Mouse (Mus musculus): ENCODE measurements around the gene Timm8a2. TPM values are rescaled to one million over a fixed set of nuclear protein-coding genes. Genes with fewer than 3 reads are reported as not detected.

Timm8a2 gene
- polyA plus RNA-seq, 1 experiment from 2014 or later: not detected

DNA sequence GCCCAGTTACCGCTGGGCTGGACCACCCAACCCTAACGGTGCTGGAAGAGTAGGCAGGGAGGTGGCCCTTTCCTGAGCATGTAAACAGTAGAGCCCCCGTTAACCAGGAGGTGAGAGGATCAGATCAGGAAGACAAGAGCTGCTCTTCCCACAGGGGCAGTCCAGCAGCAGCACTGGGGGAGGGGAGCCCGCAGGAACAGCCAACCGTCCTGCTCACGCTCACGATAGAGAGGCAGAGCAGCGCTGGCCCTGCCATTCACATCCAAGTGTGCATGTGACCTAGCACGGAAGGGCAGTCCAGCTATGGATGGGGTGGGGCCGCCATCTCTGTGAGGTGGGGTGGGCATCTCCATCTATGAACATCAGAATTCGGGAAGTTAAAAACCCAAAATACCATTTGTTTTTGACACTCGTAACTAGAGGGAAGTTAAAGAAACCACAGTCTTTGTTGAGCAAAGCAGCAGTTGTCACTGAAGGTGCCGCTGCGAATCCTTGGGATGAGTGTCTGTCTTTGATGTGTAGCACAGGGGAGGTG is 21.0 kb upstream of the Timm8a2 start:
- H3K4me1 ChIP-seq: no peaks in the 10 kb centered on the region
- H3K36me3 ChIP-seq (replicated peaks): peaks cover 31% of the 10 kb centered on the region
- ATAC-seq (ENCODE audit: low FRiP score): no peak
- H3K9me3 ChIP-seq: no peaks in the 10 kb centered on the region
- H3K27ac ChIP-seq: no peak overlapping the region
- WGBS: 86% methylated on average over 14 of the region's 14 CpGs
- H3K27me3 ChIP-seq: no peaks in the 10 kb centered on the region
- no peak overlapping the region for H3K9ac ChIP-seq
- no peak overlapping the region for H3K4me2 ChIP-seq
- H3K4me3 ChIP-seq (replicated peaks): no peak overlapping the region

GRCm38 (mm10) chr14:122017958-122018357 is 16.5 kb upstream of the Timm8a2 start:
- Histone ChIP-seq H3K9ac (no peak overlapping the region), H3K4me3 (replicated peaks) (no peak overlapping the region), H3K9me3 (no peaks in the 10 kb centered on the region), H3K4me2 (no peak overlapping the region), H3K27me3 (no peaks in the 10 kb centered on the region), H3K27ac (no peak overlapping the region), H3K36me3 (replicated peaks) (peaks cover 29% of the 10 kb centered on the region), H3K4me1 (no peaks in the 10 kb centered on the region)
- WGBS: 90% methylated on average over 2 of the region's 2 CpGs
- no peak for ATAC-seq (ENCODE audit: low FRiP score)

DNA sequence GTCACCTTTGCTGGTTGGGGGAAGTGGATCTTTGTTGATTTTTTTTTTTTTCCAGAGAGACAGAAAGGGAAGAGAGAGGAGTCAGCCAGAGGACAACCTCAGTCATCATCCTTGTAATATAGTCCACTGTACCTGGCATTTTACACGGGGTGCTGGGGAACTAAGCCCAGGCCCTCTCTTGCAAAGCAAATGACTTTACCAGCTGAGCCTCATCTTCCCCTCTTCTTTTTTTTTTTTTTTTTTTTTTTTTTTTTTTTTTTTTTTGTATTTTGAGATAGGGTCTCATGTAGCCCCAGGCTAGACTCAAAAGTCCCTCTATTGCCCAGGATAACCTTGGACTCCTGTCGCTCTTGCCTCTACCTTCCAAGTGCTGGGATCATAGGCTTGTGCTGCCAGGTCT is 15.1 kb upstream of the Timm8a2 start:
- Histone ChIP-seq H3K27me3 (no peaks in the 10 kb centered on the region), H3K36me3 (replicated peaks) (peaks cover 29% of the 10 kb centered on the region), H3K27ac (no peak overlapping the region), H3K4me1 (no peaks in the 10 kb centered on the region), H3K4me2 (no peak overlapping the region), H3K4me3 (replicated peaks) (no peak overlapping the region), H3K9ac (no peak overlapping the region), H3K9me3 (no peaks in the 10 kb centered on the region)
- 93% methylated on average over 2 of the region's 2 CpGs for WGBS
- no peak for ATAC-seq (ENCODE audit: low FRiP score)

DNA sequence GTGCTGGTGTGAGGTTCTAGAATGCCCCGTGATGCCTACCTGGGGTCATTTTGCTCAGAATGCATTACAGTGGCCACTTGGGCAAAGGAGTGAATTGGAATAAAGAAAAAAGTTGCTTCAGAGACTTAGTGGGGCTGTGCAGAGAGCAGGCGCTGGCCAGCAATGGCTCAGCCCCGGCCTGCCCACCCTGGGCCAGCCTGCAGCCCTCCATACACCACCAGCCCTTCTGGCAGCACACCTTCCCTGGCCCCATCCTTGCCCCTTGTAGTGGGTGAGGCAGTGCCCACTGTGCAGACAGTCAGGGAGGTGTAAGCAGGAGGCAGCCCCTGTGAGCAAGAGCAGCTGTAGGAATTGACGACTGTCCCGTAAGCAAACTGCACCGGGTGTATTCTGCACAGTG is 13.9 kb upstream of the Timm8a2 start:
- Histone ChIP-seq H3K36me3 (replicated peaks) (peaks cover 25% of the 10 kb centered on the region), H3K27ac (no peak overlapping the region), H3K4me3 (replicated peaks) (no peak overlapping the region), H3K9me3 (no peaks in the 10 kb centered on the region), H3K27me3 (no peaks in the 10 kb centered on the region), H3K4me2 (no peak overlapping the region), H3K9ac (no peak overlapping the region), H3K4me1 (no peaks in the 10 kb centered on the region)
- WGBS: 99% methylated on average over 6 of the region's 6 CpGs
- no peak for ATAC-seq (ENCODE audit: low FRiP score)

DNA sequence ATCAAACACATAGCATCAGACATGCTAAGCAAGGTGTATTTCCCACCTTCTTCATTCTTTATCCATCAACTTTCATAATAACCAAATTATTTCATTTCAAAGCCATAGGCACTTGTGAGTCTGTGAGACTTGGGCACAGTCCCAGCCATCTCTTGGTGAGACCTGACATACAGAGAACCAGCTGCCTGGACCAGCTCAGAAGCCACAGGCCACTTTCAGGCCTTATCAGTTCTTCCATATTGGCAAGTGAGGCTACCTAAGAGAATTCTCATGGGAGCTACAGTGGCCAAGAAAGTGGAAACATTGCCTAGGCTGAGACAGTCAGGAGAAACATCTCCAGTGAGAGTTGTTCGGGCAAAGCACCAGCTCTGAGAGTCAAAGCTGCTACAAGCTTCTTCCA is 11.4 kb upstream of the Timm8a2 start:
- no peak overlapping the region for H3K9ac ChIP-seq
- H3K9me3 ChIP-seq: no peaks in the 10 kb centered on the region
- H3K4me3 ChIP-seq (replicated peaks): no peak overlapping the region
- ATAC-seq (ENCODE audit: low FRiP score): no peak
- no peak overlapping the region for H3K4me2 ChIP-seq
- no peaks in the 10 kb centered on the region for H3K27me3 ChIP-seq
- 96% methylated on average over 1 of the region's 1 CpGs for WGBS
- H3K4me1 ChIP-seq: no peaks in the 10 kb centered on the region
- H3K27ac ChIP-seq: no peak overlapping the region
- peaks cover 22% of the 10 kb centered on the region for H3K36me3 ChIP-seq (replicated peaks)

- Histone ChIP-seq H3K27me3 (no peaks in the 10 kb centered on the region), H3K4me3 (replicated peaks) (no peak overlapping the region), H3K4me1 (no peaks in the 10 kb centered on the region), H3K36me3 (replicated peaks) (peaks cover 22% of the 10 kb centered on the region), H3K4me2 (no peak overlapping the region), H3K27ac (no peak overlapping the region), H3K9ac (no peak overlapping the region), H3K9me3 (no peaks in the 10 kb centered on the region)
- ATAC-seq (ENCODE audit: low FRiP score): no peak
Measured at GRCm38 (mm10) chr14:122023928-122024327, 10.5 kb upstream of the Timm8a2 start.

GRCm38 (mm10) chr14:122028926-122029745 is 5.3 kb upstream of the Timm8a2 start:
- ATAC-seq (ENCODE audit: low FRiP score): no peak
- Histone ChIP-seq H3K4me1 (no peaks in the 10 kb centered on the region), H3K9ac (no peak overlapping the region), H3K4me3 (replicated peaks) (no peak overlapping the region), H3K4me2 (no peak overlapping the region), H3K27me3 (no peaks in the 10 kb centered on the region), H3K27ac (no peak overlapping the region), H3K9me3 (no peaks in the 10 kb centered on the region), H3K36me3 (replicated peaks) (no peaks in the 10 kb centered on the region)
- 92% methylated on average over 11 of the region's 11 CpGs for WGBS

- WGBS: 89% methylated on average over 4 of the region's 4 CpGs
- no peak overlapping the region for H3K4me3 ChIP-seq (replicated peaks)
- H3K27ac ChIP-seq: no peak overlapping the region
- no peaks in the 10 kb centered on the region for H3K9me3 ChIP-seq
- no peak overlapping the region for H3K9ac ChIP-seq
- no peaks in the 10 kb centered on the region for H3K27me3 ChIP-seq
- no peaks in the 10 kb centered on the region for H3K4me1 ChIP-seq
- H3K4me2 ChIP-seq: no peak overlapping the region
- no peak for ATAC-seq (ENCODE audit: low FRiP score)
- H3K36me3 ChIP-seq (replicated peaks): no peaks in the 10 kb centered on the region
Measured at GRCm38 (mm10) chr14:122029851-122030250, 4.6 kb upstream of the Timm8a2 start.

DNA sequence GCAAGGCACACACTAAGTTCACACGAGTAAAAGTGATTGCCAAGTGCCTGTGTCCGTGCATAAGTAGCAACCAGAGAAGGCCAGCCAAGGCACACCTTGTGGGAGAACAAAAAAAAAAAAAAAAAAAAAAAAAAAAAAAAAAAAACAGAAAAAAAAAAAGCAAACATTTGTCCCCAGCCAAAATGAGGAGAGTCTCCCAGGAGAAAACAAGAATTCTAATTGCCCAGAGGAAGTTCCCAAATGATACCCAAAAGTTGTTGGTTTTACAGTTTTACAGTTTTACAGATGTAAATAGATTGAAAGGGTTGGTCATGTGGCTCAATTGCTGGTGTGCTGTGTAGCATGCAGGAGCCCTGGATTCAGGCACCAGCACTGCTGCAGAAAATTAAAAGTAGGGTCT is 2.4 kb upstream of the Timm8a2 start:
- ATAC-seq (ENCODE audit: low FRiP score): no peak
- Histone ChIP-seq H3K27me3 (no peaks in the 10 kb centered on the region), H3K9ac (no peak overlapping the region), H3K9me3 (no peaks in the 10 kb centered on the region), H3K4me2 (no peak overlapping the region), H3K36me3 (replicated peaks) (no peaks in the 10 kb centered on the region), H3K4me3 (replicated peaks) (no peak overlapping the region), H3K4me1 (no peaks in the 10 kb centered on the region), H3K27ac (no peak overlapping the region)
- 86% methylated on average over 2 of the region's 2 CpGs for WGBS

DNA sequence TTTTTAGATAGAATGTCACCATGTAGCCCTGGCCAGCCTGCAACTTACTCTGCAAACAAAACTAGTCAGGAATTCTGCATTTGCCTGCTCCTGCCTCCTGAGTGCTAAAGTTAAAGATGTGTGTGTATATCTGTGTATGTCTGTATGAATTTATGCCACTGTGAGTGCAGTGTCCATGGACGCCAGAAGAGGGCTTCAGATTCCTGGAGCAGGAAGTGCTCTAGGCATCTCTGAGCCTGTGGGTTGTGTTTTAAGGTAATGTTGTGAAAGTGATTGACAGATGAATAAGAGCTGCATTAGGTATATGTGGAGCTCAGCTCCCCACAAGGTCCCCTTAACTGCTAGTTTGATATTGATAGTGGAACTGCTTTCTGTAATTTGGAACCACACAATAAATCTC is 707 bp downstream of the Timm8a2 start:
- no peak for ATAC-seq (ENCODE audit: low FRiP score)
- Histone ChIP-seq H3K4me1 (no peaks in the 10 kb centered on the region), H3K9ac (no peak overlapping the region), H3K4me2 (no peak overlapping the region), H3K27ac (no peak overlapping the region), H3K36me3 (replicated peaks) (no peaks in the 10 kb centered on the region), H3K9me3 (no peaks in the 10 kb centered on the region), H3K27me3 (no peaks in the 10 kb centered on the region), H3K4me3 (replicated peaks) (no peak overlapping the region)
- WGBS: 93% methylated on average over 1 of the region's 1 CpGs

DNA sequence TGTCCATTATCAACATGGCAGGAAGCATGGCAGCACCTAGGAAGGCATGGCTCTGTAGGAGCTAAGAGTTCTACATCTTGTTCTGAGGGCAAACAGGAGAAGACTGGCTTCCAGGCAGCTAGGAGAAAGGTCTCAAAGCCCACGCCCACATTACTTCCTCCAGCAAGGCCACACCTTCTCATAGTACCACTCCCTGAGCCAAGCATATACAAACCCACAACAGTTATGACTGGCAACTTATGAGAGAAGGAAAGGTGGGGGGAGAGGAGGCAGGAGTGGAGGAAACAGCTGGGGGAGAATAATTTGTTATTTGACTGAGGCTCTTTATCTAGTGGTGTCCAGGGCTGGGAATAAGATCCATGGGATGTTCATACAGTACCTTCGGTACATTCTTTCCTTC is 1.4 kb downstream of the Timm8a2 start:
- ATAC-seq (ENCODE audit: low FRiP score): no peak
- H3K27ac ChIP-seq: no peak overlapping the region
- H3K4me1 ChIP-seq: no peaks in the 10 kb centered on the region
- H3K4me3 ChIP-seq (replicated peaks): no peak overlapping the region
- H3K9ac ChIP-seq: no peak overlapping the region
- no peaks in the 10 kb centered on the region for H3K36me3 ChIP-seq (replicated peaks)
- no peaks in the 10 kb centered on the region for H3K9me3 ChIP-seq
- WGBS: 88% methylated on average over 2 of the region's 2 CpGs
- H3K27me3 ChIP-seq: no peaks in the 10 kb centered on the region
- no peak overlapping the region for H3K4me2 ChIP-seq

- Histone ChIP-seq H3K27me3 (no peaks in the 10 kb centered on the region), H3K36me3 (replicated peaks) (no peaks in the 10 kb centered on the region), H3K27ac (no peak overlapping the region), H3K9me3 (no peaks in the 10 kb centered on the region), H3K4me1 (no peaks in the 10 kb centered on the region), H3K4me2 (no peak overlapping the region), H3K9ac (no peak overlapping the region), H3K4me3 (replicated peaks) (no peak overlapping the region)
- 87% methylated on average over 13 of the region's 13 CpGs for WGBS
- ATAC-seq (ENCODE audit: low FRiP score): no peak
Measured at GRCm38 (mm10) chr14:122038874-122039647, 4.6 kb downstream of the Timm8a2 start.
